Mouse (Mus musculus): ENCODE data around the gene Gm20388. TPM values are rescaled to one million over a fixed set of nuclear protein-coding genes. Genes with fewer than 3 reads are reported as not detected.

The Gm20388 gene
- polyA plus RNA-seq, 1 experiment from 2014 or later: not detected

DNA sequence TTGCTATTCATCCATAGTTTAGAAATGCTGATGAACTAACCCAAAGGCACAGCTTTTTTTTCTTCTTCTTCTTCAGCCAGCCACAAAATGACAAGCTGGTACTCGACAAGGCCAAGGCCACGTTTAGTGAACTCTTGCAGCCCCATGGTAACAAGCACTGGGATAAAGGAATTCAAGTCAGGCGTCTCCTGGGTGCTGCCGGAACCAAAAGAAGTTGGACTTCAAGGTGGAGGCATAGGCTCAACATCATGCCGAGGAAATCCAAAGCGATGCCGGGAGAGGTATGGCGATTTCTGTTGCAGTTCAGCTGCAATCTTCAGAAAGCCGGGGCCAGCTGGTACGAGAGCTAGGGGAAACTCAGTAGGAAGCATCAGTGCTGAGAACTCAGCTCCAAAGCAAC lies 3328.8 kb downstream of the Gm20388 start:
- WGBS: 80% methylated on average over 10 of the region's 10 CpGs
- no peak overlapping the region for H3K27ac ChIP-seq (replicated peaks in 1 of 2; ENCODE audit: control insufficient read depth in 1 of 2, insufficient read depth in 1 of 2, low read depth in 2 of 2, low read length in 2 of 2)
- peaks cover 3 to 10% of the 10 kb centered on the region in 2 experiments; a peak in 1 of 4 replicates for H3K4me1 ChIP-seq (ENCODE audit: control insufficient read depth in 2 of 2, insufficient read depth in 2 of 2, low read length in 2 of 2)
- H3K36me3 ChIP-seq (ENCODE audit: control insufficient read depth, insufficient read depth, low read length): peaks cover 30% of the 10 kb centered on the region
- no peaks in the 10 kb centered on the region for H3K9me3 ChIP-seq (ENCODE audit: control insufficient read depth, low read length)
- no peak overlapping the region for H3K4me2 ChIP-seq (ENCODE audit: low read length)
- no peak overlapping the region for H3K9ac ChIP-seq (ENCODE audit: low read length)
- no peak overlapping the region for H3K4me3 ChIP-seq (ENCODE audit: control insufficient read depth in 1 of 2, insufficient read depth in 1 of 2, low read depth in 1 of 2, low read length in 2 of 2)
- ATAC-seq (ENCODE audit: insufficient number of reproducible peaks, insufficient read depth, low FRiP score, low read depth): no peak
- peaks cover 4% of the 10 kb centered on the region; the same call in 1 of the 2 replicates for H3K27me3 ChIP-seq (ENCODE audit: control insufficient read depth, insufficient read depth, low read length)

DNA sequence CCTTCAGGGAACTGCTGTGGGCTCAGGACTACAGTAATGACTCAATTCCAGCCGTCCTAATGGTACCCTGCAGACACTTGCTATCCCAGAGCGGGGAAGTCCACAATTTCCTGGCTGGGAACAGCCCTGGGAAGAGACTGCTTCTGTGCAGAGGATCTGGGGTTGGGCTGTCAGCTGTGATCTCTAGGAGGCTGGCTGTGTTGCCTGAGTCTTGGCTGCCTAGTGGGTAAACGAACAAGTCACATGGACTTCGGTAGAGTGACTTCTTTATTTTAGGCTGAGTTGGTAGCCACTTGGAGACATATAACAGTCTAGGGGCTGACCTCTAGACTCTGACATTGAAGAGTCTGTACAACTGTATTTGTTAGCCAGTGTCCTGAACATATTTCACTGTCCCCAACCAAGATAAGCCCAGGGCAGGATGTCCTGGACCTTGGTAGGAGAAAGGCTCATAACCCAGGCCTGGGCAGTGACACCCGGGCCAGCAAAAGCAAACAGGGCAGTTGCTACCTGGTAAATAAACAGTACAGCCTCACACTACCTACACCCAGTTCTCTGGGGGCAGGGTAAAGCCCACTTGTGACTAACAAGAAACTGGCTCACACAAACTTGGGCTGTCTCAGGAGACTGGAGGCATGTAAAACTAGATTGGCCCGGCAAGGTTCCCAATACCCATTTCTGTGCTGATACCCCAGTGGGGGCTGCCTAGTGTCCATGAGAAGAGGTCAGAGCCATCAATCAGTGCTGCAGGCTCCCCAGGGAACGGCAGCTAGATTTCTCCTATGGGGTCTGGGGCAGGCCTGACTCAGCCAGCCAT lies 3331.7 kb downstream of the Gm20388 start:
- Histone ChIP-seq H3K27me3 (ENCODE audit: control insufficient read depth, insufficient read depth, low read length) (no peaks in the 10 kb centered on the region), H3K4me2 (ENCODE audit: low read length) (no peak overlapping the region), H3K36me3 (ENCODE audit: control insufficient read depth, insufficient read depth, low read length) (peaks cover 59% of the 10 kb centered on the region), H3K9me3 (ENCODE audit: control insufficient read depth, low read length) (no peaks in the 10 kb centered on the region), H3K4me1 (ENCODE audit: control insufficient read depth in 2 of 2, insufficient read depth in 2 of 2, low read length in 2 of 2) (no peaks in the 10 kb centered on the region), H3K27ac (replicated peaks in 1 of 2; ENCODE audit: control insufficient read depth in 1 of 2, insufficient read depth in 1 of 2, low read depth in 2 of 2, low read length in 2 of 2) (no peak overlapping the region), H3K9ac (ENCODE audit: low read length) (no peak overlapping the region), H3K4me3 (ENCODE audit: control insufficient read depth in 1 of 2, insufficient read depth in 1 of 2, low read depth in 1 of 2, low read length in 2 of 2) (no peak overlapping the region)
- ATAC-seq (ENCODE audit: insufficient number of reproducible peaks, insufficient read depth, low FRiP score, low read depth): no peak
- WGBS: 84% methylated on average over 7 of the region's 7 CpGs

DNA sequence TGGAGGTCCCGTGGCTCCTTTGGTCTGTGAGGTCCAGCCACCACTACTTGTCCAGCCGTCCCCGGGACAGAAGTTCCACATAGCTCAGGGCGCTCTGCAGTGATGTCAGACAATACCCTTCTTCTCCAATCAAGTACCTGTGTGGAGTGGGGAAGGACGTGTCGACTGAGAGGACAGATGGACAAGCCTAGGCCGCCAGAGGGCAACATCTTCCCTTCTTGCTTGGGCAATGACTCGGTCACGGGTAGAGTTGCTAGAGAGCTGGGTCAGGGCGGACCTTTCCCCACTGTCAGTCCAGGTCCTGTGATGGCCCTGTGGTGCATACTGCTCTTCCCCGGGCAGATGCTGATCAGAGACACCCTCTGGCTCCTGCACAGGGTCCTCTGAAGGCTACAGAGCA lies 3332.4 kb downstream of the Gm20388 start:
- no peaks in the 10 kb centered on the region for H3K27me3 ChIP-seq (ENCODE audit: control insufficient read depth, insufficient read depth, low read length)
- H3K9ac ChIP-seq (ENCODE audit: low read length): no peak overlapping the region

DNA sequence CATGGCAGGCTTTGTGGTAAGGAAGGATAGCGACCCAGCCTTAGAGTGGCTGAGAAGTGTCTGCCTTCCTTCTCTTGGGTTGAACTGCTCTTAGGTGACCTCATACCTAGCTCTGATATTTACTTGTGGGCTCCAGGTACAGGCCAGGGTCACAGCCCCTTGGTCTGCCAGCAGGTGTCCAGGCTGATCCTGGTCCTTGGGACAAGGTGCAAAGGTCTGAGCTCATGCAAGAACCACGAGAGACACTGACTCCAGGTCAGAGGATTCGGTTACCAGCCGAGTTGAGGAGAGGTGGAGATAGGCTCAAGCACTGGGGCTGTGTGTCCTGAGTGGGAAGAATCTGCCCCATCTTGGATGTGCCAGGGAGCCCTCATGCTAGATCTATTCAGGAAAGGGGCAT lies 3333.7 kb downstream of the Gm20388 start:
- Histone ChIP-seq H3K9ac (ENCODE audit: low read length) (no peak overlapping the region), H3K4me2 (ENCODE audit: low read length) (no peak overlapping the region), H3K4me1 (ENCODE audit: control insufficient read depth in 2 of 2, insufficient read depth in 2 of 2, low read length in 2 of 2) (no peaks in the 10 kb centered on the region), H3K9me3 (ENCODE audit: control insufficient read depth, low read length) (no peaks in the 10 kb centered on the region), H3K36me3 (ENCODE audit: control insufficient read depth, insufficient read depth, low read length) (peaks cover 80% of the 10 kb centered on the region), H3K4me3 (ENCODE audit: control insufficient read depth in 1 of 2, insufficient read depth in 1 of 2, low read depth in 1 of 2, low read length in 2 of 2) (no peak overlapping the region), H3K27ac (replicated peaks in 1 of 2; ENCODE audit: control insufficient read depth in 1 of 2, insufficient read depth in 1 of 2, low read depth in 2 of 2, low read length in 2 of 2) (no peak overlapping the region), H3K27me3 (ENCODE audit: control insufficient read depth, insufficient read depth, low read length) (no peaks in the 10 kb centered on the region)
- no peak for ATAC-seq (ENCODE audit: insufficient number of reproducible peaks, insufficient read depth, low FRiP score, low read depth)
- 86% methylated on average over 4 of the region's 4 CpGs for WGBS

More for the DNA sequence above, 3332.4 kb downstream of the Gm20388 start:
- H3K4me1 ChIP-seq (ENCODE audit: control insufficient read depth in 2 of 2, insufficient read depth in 2 of 2, low read length in 2 of 2): no peaks in the 10 kb centered on the region
- ATAC-seq (ENCODE audit: insufficient number of reproducible peaks, insufficient read depth, low FRiP score, low read depth): no peak
- no peak overlapping the region for H3K4me3 ChIP-seq (ENCODE audit: control insufficient read depth in 1 of 2, insufficient read depth in 1 of 2, low read depth in 1 of 2, low read length in 2 of 2)
- WGBS: 64% methylated on average over 11 of the region's 11 CpGs
- H3K4me2 ChIP-seq (ENCODE audit: low read length): no peak overlapping the region
- H3K27ac ChIP-seq (replicated peaks in 1 of 2; ENCODE audit: control insufficient read depth in 1 of 2, insufficient read depth in 1 of 2, low read depth in 2 of 2, low read length in 2 of 2): no peak overlapping the region
- H3K36me3 ChIP-seq (ENCODE audit: control insufficient read depth, insufficient read depth, low read length): peaks cover 66% of the 10 kb centered on the region
- H3K9me3 ChIP-seq (ENCODE audit: control insufficient read depth, low read length): no peaks in the 10 kb centered on the region

DNA sequence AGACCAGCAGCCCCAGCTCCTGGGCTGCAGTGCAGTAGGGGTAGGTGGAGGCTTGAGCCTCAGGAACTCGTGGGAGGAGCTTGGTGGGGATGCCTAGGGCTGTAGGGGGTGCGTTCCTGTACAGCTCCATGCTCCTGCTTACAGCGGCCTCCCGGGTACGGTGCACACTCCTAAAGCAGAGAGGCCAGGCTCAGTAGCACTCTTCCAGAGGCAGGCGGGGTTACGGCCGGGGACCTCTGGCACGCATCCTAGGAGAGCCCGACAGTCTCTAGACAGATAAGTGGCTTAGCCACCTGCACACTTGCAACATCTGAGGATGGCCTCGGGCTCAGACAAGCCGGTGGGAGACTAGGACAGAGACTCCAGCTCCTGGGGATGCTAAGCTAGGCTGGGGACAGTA lies 3334.9 kb downstream of the Gm20388 start:
- Histone ChIP-seq H3K36me3 (ENCODE audit: control insufficient read depth, insufficient read depth, low read length) (peaks cover 91% of the 10 kb centered on the region), H3K9ac (ENCODE audit: low read length) (no peak overlapping the region), H3K27ac (replicated peaks in 1 of 2; ENCODE audit: control insufficient read depth in 1 of 2, insufficient read depth in 1 of 2, low read depth in 2 of 2, low read length in 2 of 2) (no peak overlapping the region), H3K4me2 (ENCODE audit: low read length) (no peak overlapping the region), H3K27me3 (ENCODE audit: control insufficient read depth, insufficient read depth, low read length) (no peaks in the 10 kb centered on the region), H3K9me3 (ENCODE audit: control insufficient read depth, low read length) (no peaks in the 10 kb centered on the region), H3K4me3 (ENCODE audit: control insufficient read depth in 1 of 2, insufficient read depth in 1 of 2, low read depth in 1 of 2, low read length in 2 of 2) (no peak overlapping the region), H3K4me1 (ENCODE audit: control insufficient read depth in 2 of 2, insufficient read depth in 2 of 2, low read length in 2 of 2) (no peaks in the 10 kb centered on the region)
- WGBS: 81% methylated on average over 12 of the region's 12 CpGs
- no peak for ATAC-seq (ENCODE audit: insufficient number of reproducible peaks, insufficient read depth, low FRiP score, low read depth)

DNA sequence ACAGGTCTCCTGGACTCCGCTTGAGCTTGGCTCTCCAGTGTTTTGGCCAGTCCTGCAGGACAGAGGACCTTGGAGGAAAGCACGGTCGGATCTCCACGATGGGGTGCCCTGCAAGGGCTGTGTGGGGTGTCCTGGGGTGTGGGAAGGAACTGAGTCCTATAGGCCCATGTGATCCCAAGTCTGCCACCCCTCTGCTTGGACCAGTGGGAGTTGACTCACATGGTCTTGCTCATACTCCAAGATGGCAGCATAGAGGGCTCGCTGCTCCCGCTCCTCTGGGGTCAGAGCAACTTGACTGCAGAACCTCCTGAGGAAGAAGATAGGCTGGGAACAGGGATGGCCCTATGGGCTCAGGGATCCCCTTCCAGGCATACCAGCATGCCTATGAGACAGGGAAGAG lies 3337.1 kb downstream of the Gm20388 start:
- no peak overlapping the region for H3K4me3 ChIP-seq (ENCODE audit: control insufficient read depth in 1 of 2, insufficient read depth in 1 of 2, low read depth in 1 of 2, low read length in 2 of 2)
- H3K4me2 ChIP-seq (ENCODE audit: low read length): no peak overlapping the region
- H3K9ac ChIP-seq (ENCODE audit: low read length): no peak overlapping the region
- peaks cover 95% of the 10 kb centered on the region for H3K36me3 ChIP-seq (ENCODE audit: control insufficient read depth, insufficient read depth, low read length)
- no peak for ATAC-seq (ENCODE audit: insufficient number of reproducible peaks, insufficient read depth, low FRiP score, low read depth)
- WGBS: 94% methylated on average over 6 of the region's 6 CpGs
- H3K27me3 ChIP-seq (ENCODE audit: control insufficient read depth, insufficient read depth, low read length): no peaks in the 10 kb centered on the region
- H3K9me3 ChIP-seq (ENCODE audit: control insufficient read depth, low read length): no peaks in the 10 kb centered on the region
- H3K27ac ChIP-seq (replicated peaks in 1 of 2; ENCODE audit: control insufficient read depth in 1 of 2, insufficient read depth in 1 of 2, low read depth in 2 of 2, low read length in 2 of 2): no peak overlapping the region
- peaks cover 0 to 3% of the 10 kb centered on the region in 2 experiments; a peak in 2 of 4 replicates for H3K4me1 ChIP-seq (ENCODE audit: control insufficient read depth in 2 of 2, insufficient read depth in 2 of 2, low read length in 2 of 2)

DNA sequence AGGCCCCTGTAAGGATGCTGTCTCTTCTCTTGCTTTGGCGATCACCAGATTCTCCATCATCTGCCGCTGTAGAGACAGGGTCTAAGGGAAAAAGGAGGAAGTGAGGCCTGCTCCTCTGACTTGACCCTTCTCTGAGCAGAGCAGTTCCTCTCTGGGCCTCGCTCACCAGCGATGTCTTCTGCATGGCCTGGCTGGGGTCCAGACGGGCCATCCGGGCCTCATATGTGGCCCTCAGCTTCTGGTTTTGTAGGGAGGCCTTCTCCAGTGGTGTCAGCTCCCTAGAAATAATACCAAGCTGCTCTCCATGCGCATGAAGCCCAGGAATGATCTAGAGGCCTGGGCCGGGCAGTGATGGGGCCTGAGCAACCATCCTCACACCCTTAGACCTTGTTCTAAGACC lies 3338.0 kb downstream of the Gm20388 start:
- H3K9ac ChIP-seq (ENCODE audit: low read length): no peak overlapping the region
- 87% methylated on average over 8 of the region's 8 CpGs for WGBS
- ATAC-seq (ENCODE audit: insufficient number of reproducible peaks, insufficient read depth, low FRiP score, low read depth): no peak
- H3K27ac ChIP-seq (replicated peaks in 1 of 2; ENCODE audit: control insufficient read depth in 1 of 2, insufficient read depth in 1 of 2, low read depth in 2 of 2, low read length in 2 of 2): no peak overlapping the region
- peaks cover 4 to 10% of the 10 kb centered on the region in 2 experiments for H3K4me1 ChIP-seq (ENCODE audit: control insufficient read depth in 2 of 2, insufficient read depth in 2 of 2, low read length in 2 of 2)
- H3K4me3 ChIP-seq (ENCODE audit: control insufficient read depth in 1 of 2, insufficient read depth in 1 of 2, low read depth in 1 of 2, low read length in 2 of 2): no peak overlapping the region
- no peaks in the 10 kb centered on the region for H3K27me3 ChIP-seq (ENCODE audit: control insufficient read depth, insufficient read depth, low read length)
- H3K4me2 ChIP-seq (ENCODE audit: low read length): no peak overlapping the region
- H3K36me3 ChIP-seq (ENCODE audit: control insufficient read depth, insufficient read depth, low read length): peaks cover 87% of the 10 kb centered on the region
- no peaks in the 10 kb centered on the region for H3K9me3 ChIP-seq (ENCODE audit: control insufficient read depth, low read length)

DNA sequence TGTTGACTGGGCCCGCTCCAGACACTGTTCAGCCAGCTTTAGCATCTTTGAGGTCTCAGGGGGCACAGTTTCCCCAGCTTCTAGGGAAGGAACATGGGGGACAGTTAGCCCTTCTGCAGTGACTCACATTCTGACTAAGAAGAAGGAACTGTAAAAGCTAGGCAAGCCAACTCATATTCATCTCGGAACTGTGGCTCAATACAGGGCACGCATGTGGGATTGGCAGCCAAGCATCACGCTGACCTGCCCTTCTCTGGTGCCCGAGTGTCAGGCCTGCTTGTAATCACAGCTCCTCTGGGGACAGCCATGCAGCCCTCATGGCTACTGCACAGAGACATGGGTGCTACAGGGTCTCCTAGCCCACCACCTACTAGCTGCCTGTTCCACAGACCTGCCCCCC lies 3340.3 kb downstream of the Gm20388 start:
- peaks cover 66% of the 10 kb centered on the region for H3K36me3 ChIP-seq (ENCODE audit: control insufficient read depth, insufficient read depth, low read length)

More for the DNA sequence above, 3340.3 kb downstream of the Gm20388 start:
- H3K27me3 ChIP-seq (ENCODE audit: control insufficient read depth, insufficient read depth, low read length): no peaks in the 10 kb centered on the region
- no peak overlapping the region for H3K9ac ChIP-seq (ENCODE audit: low read length)
- H3K4me3 ChIP-seq (ENCODE audit: control insufficient read depth in 1 of 2, insufficient read depth in 1 of 2, low read depth in 1 of 2, low read length in 2 of 2): no peak overlapping the region
- no peaks in the 10 kb centered on the region for H3K9me3 ChIP-seq (ENCODE audit: control insufficient read depth, low read length)
- H3K4me2 ChIP-seq (ENCODE audit: low read length): no peak overlapping the region
- no peak for ATAC-seq (ENCODE audit: insufficient number of reproducible peaks, insufficient read depth, low FRiP score, low read depth)
- 96% methylated on average over 5 of the region's 5 CpGs for WGBS
- peaks cover 9 to 21% of the 10 kb centered on the region in 2 experiments for H3K4me1 ChIP-seq (ENCODE audit: control insufficient read depth in 2 of 2, insufficient read depth in 2 of 2, low read length in 2 of 2)
- no peak overlapping the region for H3K27ac ChIP-seq (replicated peaks in 1 of 2; ENCODE audit: control insufficient read depth in 1 of 2, insufficient read depth in 1 of 2, low read depth in 2 of 2, low read length in 2 of 2)

All from heart, embryonic 14.5 days (tissue).